Mouse (Mus musculus) gastrocnemius, adult 8-10 months (tissue): Measurements from ENCODE around the gene Aagab. TPM values are rescaled to one million over a fixed set of nuclear protein-coding genes. Genes with fewer than 3 reads are reported as not detected.

Experiments
- DNase-seq, 2 experiments: peaks; one replicate each; pipeline ENCODE4 v3.0.0; 2022; ENCODE audit warnings: low spot score in 2 of 2
- total RNA-seq, 4 experiments: library from RNA; stranded (reverse); gene quantifications; 2 replicates each; pipeline ENCODE4 v1.2.4; 2022

Gene Aagab
- total RNA-seq, result 10 to 100 TPM in 3 of 4 experiments, 1 to 10 TPM in 1; 9.9 to 13.6 (median 12.9) TPM

GRCm38 (mm10) chr9:63602043-63602939 lies at the start of gene Aagab, which contains the start of gene Iqch:
TSS of gene Aagab (plus strand) at chr9:63602660.
TSS of gene Iqch (minus strand) at chr9:63602493.
- peak; percentile 86 to 94 for DNase-seq

GRCm38 (mm10) chr9:63553628-63554027 lies 48.8 kb upstream of the Aagab start:
- DNase-seq, result no peak

GRCm38 (mm10) chr9:63555460-63555990 lies 46.9 kb upstream of the Aagab start:
- no peak for DNase-seq

- no peak for DNase-seq
Measured at GRCm38 (mm10) chr9:63556316-63556715, 46.1 kb upstream of the Aagab start.

- no peak for DNase-seq
Measured at GRCm38 (mm10) chr9:63556933-63557332, 45.5 kb upstream of the Aagab start.

- no peak for DNase-seq
Measured at GRCm38 (mm10) chr9:63561931-63562330, 40.5 kb upstream of the Aagab start.

- DNase-seq, result no peak
Measured at GRCm38 (mm10) chr9:63563436-63563835, 39.0 kb upstream of the Aagab start.

- no peak for DNase-seq
Measured at GRCm38 (mm10) chr9:63568314-63568713, 34.1 kb upstream of the Aagab start.

- DNase-seq, result no peak
Measured at GRCm38 (mm10) chr9:63568808-63569207, 33.7 kb upstream of the Aagab start.

GRCm38 (mm10) chr9:63571895-63572294 lies 30.6 kb upstream of the Aagab start:
- no peak for DNase-seq

- no peak for DNase-seq
Measured at GRCm38 (mm10) chr9:63572874-63573273, 29.6 kb upstream of the Aagab start.

- no peak for DNase-seq
Measured at GRCm38 (mm10) chr9:63577469-63577868, 25.0 kb upstream of the Aagab start.

GRCm38 (mm10) chr9:63579644-63580043 lies 22.8 kb upstream of the Aagab start:
- DNase-seq, result no peak

- DNase-seq, result no peak
Measured at GRCm38 (mm10) chr9:63580046-63580445, 22.4 kb upstream of the Aagab start.

- DNase-seq, result no peak
Measured at GRCm38 (mm10) chr9:63581778-63582177, 20.7 kb upstream of the Aagab start.

GRCm38 (mm10) chr9:63585251-63585650 lies 17.2 kb upstream of the Aagab start:
- DNase-seq, result no peak

GRCm38 (mm10) chr9:63589209-63589608 lies 13.3 kb upstream of the Aagab start:
- DNase-seq, result no peak

- DNase-seq, result no peak
Measured at GRCm38 (mm10) chr9:63590592-63590991, 11.9 kb upstream of the Aagab start.

GRCm38 (mm10) chr9:63591661-63592256 lies 10.7 kb upstream of the Aagab start:
- no peak for DNase-seq

- no peak for DNase-seq
Measured at GRCm38 (mm10) chr9:63595032-63595431, 7.4 kb upstream of the Aagab start.

GRCm38 (mm10) chr9:63595652-63596051 lies 6.8 kb upstream of the Aagab start:
- DNase-seq, result no peak

- no peak for DNase-seq
Measured at GRCm38 (mm10) chr9:63596660-63597059, 5.8 kb upstream of the Aagab start.
